Mouse (Mus musculus) stomach, embryonic 14.5 days (tissue): ENCODE measurements around the gene Sfxn2. TPM values are rescaled to one million over a fixed set of nuclear protein-coding genes. Genes with fewer than 3 reads are reported as not detected.

Experiments
- ATAC-seq: fragments of 200-750 bp; cut with Nextera tagmentation; 2 replicates; pipeline ENCODE4 v1.8.0; 2017; ENCODE audit warnings: low read depth, moderate TSS enrichment; ENCODE audit not compliant: insufficient number of reproducible peaks, insufficient read depth, low FRiP score
- H3K27ac ChIP-seq: fragments of 300-500 bp; sonication (generic); 2 replicates; pipeline ENCODE4 v1.5.1; 2014; ENCODE audit warnings: mild to moderate bottlenecking, low read length, moderate library complexity, mixed read lengths
- H3K27me3 ChIP-seq: fragments of 300-500 bp; sonication (generic); 2 replicates; pipeline ENCODE4 v1.6.1; 2014; ENCODE audit warnings: low read length, control low read depth, mixed read lengths; ENCODE audit not compliant: control insufficient read depth, insufficient read depth
- H3K36me3 ChIP-seq: fragments of 300-500 bp; sonication (generic); 2 replicates; pipeline ENCODE4 v1.6.1; 2014; ENCODE audit warnings: mild to moderate bottlenecking, control low read depth, low read length, moderate library complexity, mixed read lengths; ENCODE audit not compliant: control insufficient read depth, insufficient read depth
- H3K4me1 ChIP-seq: fragments of 300-500 bp; sonication (generic); 2 replicates; pipeline ENCODE4 v1.6.1; 2014; ENCODE audit warnings: low read length, control low read depth, mixed read lengths; ENCODE audit not compliant: control insufficient read depth, insufficient read depth
- H3K4me2 ChIP-seq: fragments of 300-500 bp; sonication (generic); replicated peaks from 2 replicates; pipeline ENCODE4 v1.6.1; 2014; ENCODE audit warnings: low read depth, low read length, control low read depth
- H3K4me3 ChIP-seq: fragments of 300-500 bp; sonication (generic); 2 replicates; pipeline ENCODE4 v1.5.1; 2014; ENCODE audit warnings: low read depth, low read length, control low read depth
- H3K9ac ChIP-seq: fragments of 300-500 bp; sonication (generic); replicated peaks from 2 replicates; pipeline ENCODE4 v1.6.1; 2014; ENCODE audit warnings: low read depth, mild to moderate bottlenecking, control low read depth, low read length, moderate library complexity, mixed read lengths
- H3K9me3 ChIP-seq: fragments of 300-500 bp; sonication (generic); 2 replicates; pipeline ENCODE4 v1.6.1; 2016; ENCODE audit warnings: low read depth, low read length, control low read depth; ENCODE audit not compliant: control insufficient read depth
- WGBS: fragments of 180-500 bp; shearing (Covaris S2); extraction: QIAGEN DNeasy Blood & Tissue Kit; methylation state at CpG from one replicate; pipeline ENCODE4 v1.1.7; 2014; 5-methylcytosine and 5-hydroxymethylcytosine counted together
- polyA plus RNA-seq: library from polyadenylated mRNA; unstranded; fragments of >200 nt; fragmentation: Nextera tagmentation; extraction: Ambion mirVana; gene quantifications from 2 replicates; pipeline ENCODE4 v1.2.1, GENCODE M21; 2014

The Sfxn2 gene
- polyA plus RNA-seq, 1 experiment from 2014 or later = 19.3 TPM

- no peaks in the 10 kb centered on the region for H3K9me3 ChIP-seq
- no peak overlapping the region for H3K4me3 ChIP-seq
- H3K36me3 ChIP-seq = peaks cover 6% of the 10 kb centered on the region; the same call in 1 of the 2 replicates
- H3K27me3 ChIP-seq = no peaks in the 10 kb centered on the region
- no peak for ATAC-seq
- peaks cover 29% of the 10 kb centered on the region for H3K4me1 ChIP-seq
- H3K27ac ChIP-seq = no peak overlapping the region
- H3K4me2 ChIP-seq = no peak overlapping the region
- H3K9ac ChIP-seq = no peak overlapping the region
- 78% methylated on average over 8 of the region's 8 CpGs for WGBS
Observed at GRCm38 (mm10) chr19:46617361-46617760, 44.2 kb downstream of the Sfxn2 start.

- peaks cover 6% of the 10 kb centered on the region; the same call in 1 of the 2 replicates for H3K36me3 ChIP-seq
- WGBS = 64% methylated on average over 9 of the region's 9 CpGs
- ATAC-seq = no peak
- no peak overlapping the region for H3K4me2 ChIP-seq
- no peak overlapping the region for H3K4me3 ChIP-seq
- no peak overlapping the region for H3K27ac ChIP-seq
- no peak overlapping the region for H3K9ac ChIP-seq
- H3K27me3 ChIP-seq = no peaks in the 10 kb centered on the region
- no peaks in the 10 kb centered on the region for H3K9me3 ChIP-seq
- peaks cover 38% of the 10 kb centered on the region for H3K4me1 ChIP-seq
Observed at GRCm38 (mm10) chr19:46618322-46618721, 45.2 kb downstream of the Sfxn2 start.

- H3K4me3 ChIP-seq = no peak overlapping the region
- H3K36me3 ChIP-seq = no peaks in the 10 kb centered on the region; the same call in 1 of the 2 replicates
- no peak for ATAC-seq
- peak overlapping the region; percentile 11; the same call in 1 of the 2 replicates for H3K27ac ChIP-seq
- H3K4me1 ChIP-seq = peaks cover 45% of the 10 kb centered on the region
- H3K27me3 ChIP-seq = no peaks in the 10 kb centered on the region
- WGBS = 49% methylated on average over 19 of the region's 19 CpGs
- no peak overlapping the region for H3K9ac ChIP-seq
- no peak overlapping the region for H3K4me2 ChIP-seq
- H3K9me3 ChIP-seq = no peaks in the 10 kb centered on the region
Observed at GRCm38 (mm10) chr19:46619001-46619400, 45.8 kb downstream of the Sfxn2 start.

- no peaks in the 10 kb centered on the region for H3K9me3 ChIP-seq
- H3K27me3 ChIP-seq = no peaks in the 10 kb centered on the region
- peaks cover 50% of the 10 kb centered on the region for H3K4me1 ChIP-seq
- no peak overlapping the region for H3K4me3 ChIP-seq
- no peak overlapping the region for H3K27ac ChIP-seq
- H3K9ac ChIP-seq = no peak overlapping the region
- H3K4me2 ChIP-seq = no peak overlapping the region
- no peaks in the 10 kb centered on the region; the same call in 1 of the 2 replicates for H3K36me3 ChIP-seq
- 89% methylated on average over 6 of the region's 6 CpGs for WGBS
- ATAC-seq = no peak
Observed at GRCm38 (mm10) chr19:46619518-46619917, 46.4 kb downstream of the Sfxn2 start.

GRCm38 (mm10) chr19:46620016-46620808 is 47.0 kb downstream of the Sfxn2 start:
- WGBS = 63% methylated on average over 14 of the region's 14 CpGs
- H3K27me3 ChIP-seq = no peaks in the 10 kb centered on the region
- no peak for ATAC-seq
- no peaks in the 10 kb centered on the region; the same call in 1 of the 2 replicates for H3K36me3 ChIP-seq
- H3K4me3 ChIP-seq = no peak overlapping the region
- H3K4me1 ChIP-seq = peaks cover 53% of the 10 kb centered on the region
- no peak overlapping the region for H3K9ac ChIP-seq
- H3K27ac ChIP-seq = no peak overlapping the region
- no peaks in the 10 kb centered on the region for H3K9me3 ChIP-seq
- H3K4me2 ChIP-seq = no peak overlapping the region

GRCm38 (mm10) chr19:46621236-46622183 is 48.3 kb downstream of the Sfxn2 start:
- H3K9ac ChIP-seq = no peak overlapping the region
- no peaks in the 10 kb centered on the region for H3K27me3 ChIP-seq
- ATAC-seq = no peak
- no peak overlapping the region for H3K4me3 ChIP-seq
- H3K36me3 ChIP-seq = no peaks in the 10 kb centered on the region; the same call in 1 of the 2 replicates
- 74% methylated on average over 19 of the region's 19 CpGs for WGBS
- no peaks in the 10 kb centered on the region for H3K9me3 ChIP-seq
- no peak overlapping the region for H3K4me2 ChIP-seq
- H3K4me1 ChIP-seq = peaks cover 53% of the 10 kb centered on the region
- H3K27ac ChIP-seq = peak overlapping the region; percentile 70

- H3K27me3 ChIP-seq = no peaks in the 10 kb centered on the region
- H3K4me1 ChIP-seq = peaks cover 53% of the 10 kb centered on the region
- no peak overlapping the region for H3K4me3 ChIP-seq
- H3K9me3 ChIP-seq = no peaks in the 10 kb centered on the region
- no peaks in the 10 kb centered on the region; the same call in 1 of the 2 replicates for H3K36me3 ChIP-seq
- no peak for ATAC-seq
- H3K9ac ChIP-seq = no peak overlapping the region; the same call in 1 of the 2 replicates
- H3K27ac ChIP-seq = peak overlapping the region; percentile 70
- peak overlapping the region; percentile 45 for H3K4me2 ChIP-seq
- WGBS = 29% methylated on average over 12 of the region's 12 CpGs
Observed at GRCm38 (mm10) chr19:46622659-46623193, 49.6 kb downstream of the Sfxn2 start.

- H3K4me1 ChIP-seq = peaks cover 57% of the 10 kb centered on the region
- peak; percentile 76 for ATAC-seq
- H3K9me3 ChIP-seq = no peaks in the 10 kb centered on the region
- peak overlapping the region; percentile 30 for H3K4me3 ChIP-seq
- peak overlapping the region; percentile 45 for H3K4me2 ChIP-seq
- H3K27ac ChIP-seq = peak overlapping the region; percentile 70
- H3K9ac ChIP-seq = peak overlapping the region; percentile 30
- 3% methylated on average over 16 of the region's 16 CpGs for WGBS
- no peaks in the 10 kb centered on the region for H3K27me3 ChIP-seq
- no peaks in the 10 kb centered on the region; the same call in 1 of the 2 replicates for H3K36me3 ChIP-seq
Observed at GRCm38 (mm10) chr19:46623194-46623667, 50.1 kb downstream of the Sfxn2 start.
